Mouse (Mus musculus) frontal cortex, postnatal 25 days (tissue): ENCODE measurements around the gene Islr.
"Not testable (repeated sequence)": the region's sequence is repeated elsewhere in the genome, so short reads cannot be mapped to it uniquely, and the experiment has no call there.

Experiments
- DNase-seq, 2 experiments: peaks; one replicate each; pipeline ENCODE4 v3.0.0; 2022; ENCODE audit warnings: low spot score in 2 of 2

The Islr gene

GRCm38 (mm10) chr9:58203516-58204447 is at the start of gene Islr, which contains the start of gene Islr2:
Gene Islr (minus strand): TSS chr9:58204306.
Gene Islr2 (minus strand): TSS chr9:58204319.
- peak in 1 of 2 experiments; percentile 27 for DNase-seq

- DNase-seq: not testable (repeated sequence)
Observed at GRCm38 (mm10) chr9:58253805-58254122, 49.7 kb upstream of the Islr start.

GRCm38 (mm10) chr9:58253033-58253804 is 49.1 kb upstream of the Islr start, which contains the start of gene Stoml1:
Gene Stoml1 (plus strand): TSS chr9:58253164.
- peak; percentile 87 for DNase-seq

GRCm38 (mm10) chr9:58250730-58251129 is 46.6 kb upstream of the Islr start:
- not testable (repeated sequence) for DNase-seq

GRCm38 (mm10) chr9:58250322-58250721 is 46.2 kb upstream of the Islr start:
- no peak for DNase-seq

- peak in 1 of 2 experiments; percentile 41 for DNase-seq
Observed at GRCm38 (mm10) chr9:58249592-58250192, 45.6 kb upstream of the Islr start, which contains the start of gene Pml. Gene Pml (minus strand): TSS chr9:58249786.

- no peak for DNase-seq
Observed at GRCm38 (mm10) chr9:58248746-58249413, 44.8 kb upstream of the Islr start.

GRCm38 (mm10) chr9:58247064-58247759 is 43.1 kb upstream of the Islr start:
- peak; percentile 51 to 60 for DNase-seq

- no peak for DNase-seq
Observed at GRCm38 (mm10) chr9:58246083-58246591, 42.0 kb upstream of the Islr start.

GRCm38 (mm10) chr9:58243696-58244095 is 39.6 kb upstream of the Islr start:
- DNase-seq: no peak

- DNase-seq: no peak
Observed at GRCm38 (mm10) chr9:58242696-58243095, 38.6 kb upstream of the Islr start.

GRCm38 (mm10) chr9:58241780-58242485 is 37.8 kb upstream of the Islr start:
- DNase-seq: no peak

- no peak for DNase-seq
Observed at GRCm38 (mm10) chr9:58234502-58235015, 30.5 kb upstream of the Islr start.

GRCm38 (mm10) chr9:58232374-58232773 is 28.3 kb upstream of the Islr start:
- DNase-seq: no peak

- no peak for DNase-seq
Observed at GRCm38 (mm10) chr9:58231746-58232145, 27.6 kb upstream of the Islr start.

GRCm38 (mm10) chr9:58228777-58229466 is 24.8 kb upstream of the Islr start:
- DNase-seq: no peak

GRCm38 (mm10) chr9:58225915-58226913 is 22.1 kb upstream of the Islr start:
- DNase-seq: peak in 1 of 2 experiments; percentile 46

GRCm38 (mm10) chr9:58224356-58224755 is 20.2 kb upstream of the Islr start:
- no peak for DNase-seq
